Mouse (Mus musculus): ENCODE data around the gene Cdk6. TPM values are rescaled to one million over a fixed set of nuclear protein-coding genes. Genes with fewer than 3 reads are reported as not detected.

The Cdk6 gene
- total and polyA plus RNA-seq, 2 experiments from 2014 or later = 12.2 to 16.5 TPM

DNA sequence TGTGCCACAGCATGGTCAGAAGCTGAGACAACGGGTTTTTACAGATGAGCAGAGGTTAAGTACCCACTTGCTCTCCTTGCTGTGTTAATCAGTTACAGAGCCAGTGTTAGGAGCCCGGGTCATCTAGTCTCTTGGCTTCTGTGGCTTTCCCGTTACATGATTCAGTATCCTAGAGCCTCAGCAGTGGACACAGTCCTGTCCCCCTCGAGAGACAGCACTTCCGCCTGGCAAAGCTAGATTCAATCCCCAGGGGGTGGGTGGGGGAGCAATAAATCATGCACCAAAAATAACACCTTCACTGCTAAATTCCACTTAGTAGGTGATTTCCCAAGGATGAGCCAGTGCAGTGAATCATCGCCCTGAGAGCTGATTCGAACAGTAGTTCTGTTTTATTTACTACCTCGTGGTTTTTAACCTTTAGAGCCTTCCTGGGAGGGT lies 160.3 kb downstream of the Cdk6 start:
- ATAC-seq (no peak), DNase-seq (ENCODE audit: low spot score) (no peak)
- TF ChIP-seq CTCF (IDR thresholded peaks at IDR 0.05; ENCODE audit: low read depth) = no peak
- Histone ChIP-seq H3K27me3 (ENCODE audit: insufficient read depth, low read length) (no peaks in the 10 kb centered on the region), H3K4me1 (ENCODE audit: insufficient read depth, low read length) (no peaks in the 10 kb centered on the region), H3K4me2 (ENCODE audit: low read depth, low read length) (no peak overlapping the region), H3K36me3 (ENCODE audit: insufficient read depth, low read length) (no peaks in the 10 kb centered on the region), H3K9me3 (ENCODE audit: low read length) (no peaks in the 10 kb centered on the region), H3K9ac (replicated peaks; ENCODE audit: low read length) (no peak overlapping the region), H3K4me3 (ENCODE audit: low read length) (no peak overlapping the region), H3K27ac (no peak overlapping the region)
- WGBS = 53% methylated on average over 8 of the region's 8 CpGs

- Histone ChIP-seq H3K9ac (replicated peaks; ENCODE audit: low read length) (no peak overlapping the region), H3K36me3 (ENCODE audit: insufficient read depth, low read length) (no peaks in the 10 kb centered on the region), H3K4me2 (ENCODE audit: low read depth, low read length) (no peak overlapping the region), H3K4me3 (ENCODE audit: low read length) (no peak overlapping the region), H3K27me3 (ENCODE audit: insufficient read depth, low read length) (no peaks in the 10 kb centered on the region), H3K4me1 (ENCODE audit: insufficient read depth, low read length) (no peaks in the 10 kb centered on the region), H3K27ac (no peak overlapping the region), H3K9me3 (ENCODE audit: low read length) (no peaks in the 10 kb centered on the region)
- 58% methylated on average over 11 of the region's 11 CpGs for whole genome bisulfite sequencing
- DNase-seq (ENCODE audit: low spot score) (no peak), ATAC-seq (no peak)
- TF ChIP-seq CTCF (IDR thresholded peaks at IDR 0.05; ENCODE audit: low read depth) = no peak
These were observed 161.5 kb downstream of the Cdk6 start for GRCm38 (mm10) chr5:3502610-3503350.

DNA sequence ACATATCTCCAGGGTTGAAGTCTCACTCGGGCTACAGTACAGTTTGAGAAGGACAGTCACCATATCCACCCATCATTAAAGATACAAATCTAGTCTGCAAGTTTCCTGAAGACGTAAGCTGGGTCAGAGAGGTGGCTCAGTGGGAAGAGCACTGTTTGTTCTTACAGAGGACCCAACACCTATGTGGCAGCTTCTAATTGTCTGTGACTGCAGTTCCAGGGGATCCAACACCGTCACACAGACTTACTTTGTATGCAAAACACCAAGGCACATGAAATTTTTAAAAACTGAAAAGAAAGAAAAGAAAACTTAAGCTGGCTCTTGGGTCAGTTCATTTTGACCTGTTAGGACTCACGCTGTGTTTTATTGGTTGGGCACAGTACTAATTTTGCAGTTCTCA lies 162.1 kb downstream of the Cdk6 start:
- Histone ChIP-seq H3K27ac (no peak overlapping the region), H3K9ac (replicated peaks; ENCODE audit: low read length) (no peak overlapping the region), H3K4me1 (ENCODE audit: insufficient read depth, low read length) (no peaks in the 10 kb centered on the region), H3K36me3 (ENCODE audit: insufficient read depth, low read length) (no peaks in the 10 kb centered on the region), H3K4me2 (ENCODE audit: low read depth, low read length) (no peak overlapping the region), H3K4me3 (ENCODE audit: low read length) (no peak overlapping the region), H3K27me3 (ENCODE audit: insufficient read depth, low read length) (no peaks in the 10 kb centered on the region), H3K9me3 (ENCODE audit: low read length) (no peaks in the 10 kb centered on the region)
- TF ChIP-seq CTCF (IDR thresholded peaks at IDR 0.05; ENCODE audit: low read depth) = no peak
- no peak for DNase-seq (ENCODE audit: low spot score)
- 77% methylated on average over 4 of the region's 4 CpGs for WGBS
- ATAC-seq = no peak

DNA sequence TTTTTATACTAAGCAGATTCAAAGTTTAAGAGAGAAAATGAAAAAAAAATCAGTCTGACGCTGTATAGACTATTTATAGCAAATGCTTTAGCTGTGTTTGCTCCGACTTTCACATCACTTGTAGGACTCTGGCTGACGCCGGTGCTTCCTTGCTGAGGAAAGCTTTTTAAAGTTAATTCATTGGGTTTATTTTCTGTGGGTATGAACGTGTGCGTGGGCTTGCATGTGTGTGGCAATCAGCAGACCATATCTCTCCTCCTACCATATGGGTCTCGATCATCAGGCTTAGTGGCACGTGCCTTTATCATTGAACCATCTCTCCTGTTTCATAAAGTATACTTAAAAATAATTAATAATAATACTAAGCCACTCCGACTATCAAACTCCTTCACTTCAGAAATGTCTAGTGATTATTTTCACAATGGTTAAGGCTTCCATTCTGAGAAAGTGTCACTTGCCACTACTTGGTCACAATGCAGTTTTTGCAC lies 162.6 kb downstream of the Cdk6 start:
- no peaks in the 10 kb centered on the region for H3K4me1 ChIP-seq (ENCODE audit: insufficient read depth, low read length)
- no peaks in the 10 kb centered on the region for H3K36me3 ChIP-seq (ENCODE audit: insufficient read depth, low read length)
- WGBS = 89% methylated on average over 9 of the region's 9 CpGs
- H3K4me2 ChIP-seq (ENCODE audit: low read depth, low read length) = no peak overlapping the region
- H3K9me3 ChIP-seq (ENCODE audit: low read length) = no peaks in the 10 kb centered on the region
- H3K4me3 ChIP-seq (ENCODE audit: low read length) = no peak overlapping the region
- no peak for TF ChIP-seq CTCF (IDR thresholded peaks at IDR 0.05; ENCODE audit: low read depth)
- no peak overlapping the region for H3K9ac ChIP-seq (replicated peaks; ENCODE audit: low read length)
- no peak overlapping the region for H3K27ac ChIP-seq
- H3K27me3 ChIP-seq (ENCODE audit: insufficient read depth, low read length) = no peaks in the 10 kb centered on the region
- DNase-seq (ENCODE audit: low spot score) (no peak), ATAC-seq (no peak)

- no peaks in the 10 kb centered on the region for H3K36me3 ChIP-seq (ENCODE audit: insufficient read depth, low read length)
- no peak for TF ChIP-seq CTCF (IDR thresholded peaks at IDR 0.05; ENCODE audit: low read depth)
- no peaks in the 10 kb centered on the region for H3K27me3 ChIP-seq (ENCODE audit: insufficient read depth, low read length)
- H3K4me2 ChIP-seq (ENCODE audit: low read depth, low read length) = no peak overlapping the region
- no peaks in the 10 kb centered on the region for H3K4me1 ChIP-seq (ENCODE audit: insufficient read depth, low read length)
- no peaks in the 10 kb centered on the region for H3K9me3 ChIP-seq (ENCODE audit: low read length)
- no peak overlapping the region for H3K9ac ChIP-seq (replicated peaks; ENCODE audit: low read length)
- no peak overlapping the region for H3K27ac ChIP-seq
- DNase-seq (ENCODE audit: low spot score) (no peak), ATAC-seq (no peak)
- 74% methylated on average over 4 of the region's 4 CpGs for WGBS
- H3K4me3 ChIP-seq (ENCODE audit: low read length) = no peak overlapping the region
These were observed 163.2 kb downstream of the Cdk6 start for GRCm38 (mm10) chr5:3504453-3504852.

DNA sequence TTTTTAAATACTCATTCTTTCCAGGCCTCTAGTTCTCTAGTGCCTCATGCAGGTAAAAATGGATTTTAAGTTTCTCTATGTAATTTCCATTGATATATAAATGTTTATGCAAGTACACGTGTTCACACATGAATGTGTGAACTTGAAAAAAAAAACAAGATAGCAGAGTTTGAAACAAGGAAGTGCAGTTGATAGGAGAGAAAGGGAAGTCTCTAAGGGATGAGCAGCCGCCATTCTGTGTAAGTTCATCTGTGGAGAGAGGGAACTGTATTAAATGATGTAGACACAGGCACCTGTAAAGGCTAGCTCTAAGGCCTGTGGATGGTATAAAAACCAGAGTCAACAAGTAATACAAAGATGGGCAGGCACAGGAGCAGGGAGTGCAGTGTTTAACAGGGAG lies 164.3 kb downstream of the Cdk6 start:
- Histone ChIP-seq H3K4me3 (ENCODE audit: low read length) (no peak overlapping the region), H3K9me3 (ENCODE audit: low read length) (no peaks in the 10 kb centered on the region), H3K9ac (replicated peaks; ENCODE audit: low read length) (no peak overlapping the region), H3K27ac (no peak overlapping the region), H3K4me1 (ENCODE audit: insufficient read depth, low read length) (no peaks in the 10 kb centered on the region), H3K27me3 (ENCODE audit: insufficient read depth, low read length) (no peaks in the 10 kb centered on the region), H3K4me2 (ENCODE audit: low read depth, low read length) (no peak overlapping the region), H3K36me3 (ENCODE audit: insufficient read depth, low read length) (no peaks in the 10 kb centered on the region)
- TF ChIP-seq CTCF (IDR thresholded peaks at IDR 0.05; ENCODE audit: low read depth) = no peak
- 82% methylated on average over 2 of the region's 2 CpGs for WGBS
- DNase-seq (ENCODE audit: low spot score) (no peak), ATAC-seq (no peak)

All from hindbrain, postnatal 0 days (tissue).